In the genomic region with DNA sequence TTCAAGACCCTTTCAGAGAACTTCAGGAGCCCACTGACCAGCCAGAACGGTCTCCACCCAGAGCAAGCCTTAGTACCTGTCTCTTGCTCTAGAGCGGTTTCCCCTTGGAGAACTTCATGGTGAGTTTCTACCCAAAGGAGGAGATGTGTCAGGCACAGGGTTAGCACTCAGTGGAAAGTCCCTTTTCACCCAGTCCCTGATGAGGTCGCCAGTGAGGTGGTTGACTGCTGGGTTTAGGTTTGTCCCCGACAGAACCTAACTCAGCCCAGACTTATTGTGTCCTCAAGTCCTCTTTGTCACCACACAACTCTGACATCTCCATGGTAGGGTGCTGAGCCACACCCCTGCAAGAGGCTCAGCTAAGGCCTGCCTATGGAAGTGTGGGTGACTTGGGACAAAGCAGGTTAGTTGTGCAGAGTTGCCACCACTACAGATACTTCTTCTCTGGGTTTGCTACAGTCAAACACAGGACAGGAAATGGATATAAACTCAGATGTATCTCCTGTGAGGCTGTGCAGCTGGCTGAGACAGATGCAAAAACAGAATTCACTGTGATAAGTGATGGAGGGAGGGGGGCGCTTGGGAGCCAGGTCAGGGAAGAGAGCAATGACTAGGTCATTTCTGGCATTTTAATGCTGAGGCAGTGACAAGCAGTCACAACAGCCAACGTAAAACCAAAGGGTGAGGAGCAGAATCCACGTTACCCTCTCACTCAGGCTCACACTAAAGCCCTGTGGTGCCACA, we compare ENCODE assay signal across 16 mouse cellular contexts. TPM values are rescaled to one million over a fixed set of nuclear protein-coding genes. Genes with fewer than 3 reads are reported as not detected.
A peak's percentile ranks its signal among the peaks of the same experiment; 100 is the strongest.
DNase-seq lines count a peak whose midpoint lies in the region; ATAC-seq and TF ChIP-seq lines count a peak whose summit lies in the region.
"Had no signal": no experiment of that assay in that cellular context is flagged by ENCODE, and none has a peak within 500 bp of the region (broad histone marks: within the 10 kb centered on the region; RNA-seq: fewer than 3 reads in every experiment).

No protein-coding gene starts in this region.

- no peak for TF ChIP-seq CTCF in thymus, adult 2 months (IDR thresholded peaks at IDR 0.05; ENCODE audit: borderline replicate concordance, control insufficient read depth, extremely low read depth, insufficient read depth, low read length, poor library complexity)
- no peak for TF ChIP-seq CTCF in liver, postnatal 0 days (IDR thresholded peaks at IDR 0.05; ENCODE audit: low read depth)

- 54% methylated on average over 7 of the region's 7 CpGs for WGBS in heart, embryonic 16.5 days
- WGBS in heart, embryonic 12.5 days: 60% methylated on average over 7 of the region's 7 CpGs
- 32% methylated on average over 7 of the region's 7 CpGs for WGBS in thymus, adult 2 months
- WGBS in liver, postnatal 0 days (ENCODE audit: insufficient replicate concordance): 54% methylated on average over 7 of the region's 7 CpGs

- H3K9me3 ChIP-seq in heart, embryonic 16.5 days (replicated peaks; ENCODE audit: control insufficient read depth, low read length): no peaks in the 10 kb centered on the region
- no peaks in the 10 kb centered on the region for H3K9me3 ChIP-seq in heart, embryonic 12.5 days (replicated peaks)
- no peaks in the 10 kb centered on the region for H3K9me3 ChIP-seq in liver, postnatal 0 days (ENCODE audit: low read length)
- H3K9me3 ChIP-seq: hindbrain, embryonic 10.5 days; midbrain, embryonic 15.5 days had no signal

- peaks cover 22% of the 10 kb centered on the region for H3K4me1 ChIP-seq in heart, embryonic 16.5 days (ENCODE audit: control insufficient read depth, insufficient read depth, low read length)
- peaks cover 20% of the 10 kb centered on the region for H3K4me1 ChIP-seq in heart, embryonic 12.5 days (replicated peaks)
- H3K4me1 ChIP-seq in thymus, adult 2 months (replicated peaks; ENCODE audit: control insufficient read depth, insufficient read depth, low read length): peaks cover 20% of the 10 kb centered on the region
- H3K4me1 ChIP-seq in liver, postnatal 0 days (ENCODE audit: insufficient read depth): peaks cover 15% of the 10 kb centered on the region

- H3K27me3 ChIP-seq in heart, embryonic 16.5 days (ENCODE audit: control insufficient read depth, insufficient read depth, low read length): no peaks in the 10 kb centered on the region
- H3K27me3 ChIP-seq in heart, embryonic 12.5 days (replicated peaks): no peaks in the 10 kb centered on the region
- no peaks in the 10 kb centered on the region for H3K27me3 ChIP-seq in thymus, adult 2 months (ENCODE audit: control insufficient read depth, insufficient read depth, low read length)
- H3K27me3 ChIP-seq in liver, postnatal 0 days (ENCODE audit: insufficient read depth, low read length): no peaks in the 10 kb centered on the region
- H3K27me3 ChIP-seq: midbrain, embryonic 15.5 days had no signal

- DNase-seq in thymus, postnatal 4 days: peak; percentile 46
- DNase-seq in thymus, adult 2 months: no peak
- DNase-seq in liver, postnatal 0 days: no peak
- no peak for DNase-seq in spleen, postnatal 14 days (ENCODE audit: low spot score in 2 of 2)
- no peak for DNase-seq in cerebellum, adult 11 months
- no peak for DNase-seq in MN1 (ENCODE audit: low spot score)
- DNase-seq: adrenal gland, postnatal 10 days; cerebellum, postnatal 36 days; gastrocnemius, postnatal 25 days; kidney, adult 9 months; right cerebral cortex, postnatal 14 days had no signal

- H3K4me2 ChIP-seq in heart, embryonic 16.5 days (ENCODE audit: low read depth, low read length): no peak overlapping the region
- H3K4me2 ChIP-seq in heart, embryonic 12.5 days: no peak overlapping the region
- no peak overlapping the region; the same call in 1 of the 2 replicates for H3K4me2 ChIP-seq in liver, postnatal 0 days (ENCODE audit: low read depth, low read length)
- H3K4me2 ChIP-seq: midbrain, embryonic 15.5 days had no signal

- no peaks in the 10 kb centered on the region for H3K36me3 ChIP-seq in heart, embryonic 16.5 days (ENCODE audit: control insufficient read depth, insufficient read depth)
- no peaks in the 10 kb centered on the region for H3K36me3 ChIP-seq in heart, embryonic 12.5 days
- H3K36me3 ChIP-seq in thymus, adult 2 months (ENCODE audit: control insufficient read depth, insufficient read depth, low read length): no peaks in the 10 kb centered on the region
- H3K36me3 ChIP-seq in liver, postnatal 0 days (replicated peaks; ENCODE audit: insufficient read depth, low read length): no peaks in the 10 kb centered on the region
- H3K36me3 ChIP-seq: hindbrain, embryonic 10.5 days; midbrain, embryonic 15.5 days had no signal

- ATAC-seq in heart, embryonic 16.5 days (replicated peaks; ENCODE audit: extremely low read depth, insufficient read depth, low FRiP score): peak; percentile 10; the same call in 1 of the 2 replicates
- no peak for ATAC-seq in heart, embryonic 12.5 days (ENCODE audit: insufficient number of reproducible peaks, low FRiP score)
- ATAC-seq in liver, postnatal 0 days: no peak

- TF ChIP-seq EP300 in liver, postnatal 0 days (IDR thresholded peaks at IDR 0.05; ENCODE audit: low read depth): no peak

- peak overlapping the region; percentile 69 for H3K27ac ChIP-seq in heart, embryonic 16.5 days (ENCODE audit: low read length)
- no peak overlapping the region; the same call in 1 of the 2 replicates for H3K27ac ChIP-seq in heart, embryonic 12.5 days (ENCODE audit: poor library complexity, severe bottlenecking)
- H3K27ac ChIP-seq in thymus, adult 2 months (ENCODE audit: control insufficient read depth, insufficient read depth, low read length): no peak overlapping the region
- 0 out of 2 replicates have a peak overlapping the region, but pooled peaks have one; percentile 62 for H3K27ac ChIP-seq in liver, postnatal 0 days (ENCODE audit: low read depth)
- H3K27ac ChIP-seq: hindbrain, embryonic 10.5 days; midbrain, embryonic 15.5 days had no signal

- H3K9ac ChIP-seq in heart, embryonic 16.5 days (ENCODE audit: low read length): no peak overlapping the region
- no peak overlapping the region for H3K9ac ChIP-seq in heart, embryonic 12.5 days
- no peak overlapping the region for H3K9ac ChIP-seq in liver, postnatal 0 days (replicated peaks)
- H3K9ac ChIP-seq: midbrain, embryonic 15.5 days had no signal

- no peak overlapping the region for H3K4me3 ChIP-seq in heart, embryonic 16.5 days (ENCODE audit: low read length)
- H3K4me3 ChIP-seq in heart, embryonic 12.5 days: no peak overlapping the region
- no peak overlapping the region for H3K4me3 ChIP-seq in thymus, adult 2 months (ENCODE audit: control insufficient read depth, insufficient read depth, low read length)
- no peak overlapping the region for H3K4me3 ChIP-seq in liver, postnatal 0 days (ENCODE audit: low read depth, low read length)
- H3K4me3 ChIP-seq: hindbrain, embryonic 10.5 days; midbrain, embryonic 15.5 days had no signal

- TF ChIP-seq POLR2A in thymus, adult 2 months (IDR thresholded peaks at IDR 0.05; ENCODE audit: control insufficient read depth, extremely low read depth, insufficient read depth, low read length, poor library complexity): no peak

RNA-seq across cellular contexts. Expression of a gene that starts 20.8 kb away (rescaled TPM):
- 12.0 and 18.0 TPM in 2 replicates for polyA plus RNA-seq in heart, embryonic 16.5 days (2015; fragmentation: Nextera tagmentation; extraction: Ambion mirVana)
- polyA plus RNA-seq in heart, embryonic 12.5 days (2016; fragmentation: Nextera tagmentation; extraction: Ambion mirVana): 4.9 and 6.0 TPM in 2 replicates
- polyA plus RNA-seq in thymus, adult 2 months (2012; rRNA removed): 146 and 166 TPM in 2 replicates
- polyA plus RNA-seq in liver, postnatal 0 days (2015; fragmentation: Nextera tagmentation; extraction: Ambion mirVana): 34.0 and 35.4 TPM in 2 replicates

RNA-seq across cellular contexts. Expression of a gene that starts 30.3 kb away (rescaled TPM):
- 0.71 and 1.4 TPM in 2 replicates for polyA plus RNA-seq in heart, embryonic 16.5 days (2015; fragmentation: Nextera tagmentation; extraction: Ambion mirVana)
- 0.09 TPM in 1 of 2 replicates, not detected in the other for polyA plus RNA-seq in heart, embryonic 12.5 days (2016; fragmentation: Nextera tagmentation; extraction: Ambion mirVana)
- 37.5 and 40.5 TPM in 2 replicates for polyA plus RNA-seq in thymus, adult 2 months (2012; rRNA removed)
- polyA plus RNA-seq in liver, postnatal 0 days (2015; fragmentation: Nextera tagmentation; extraction: Ambion mirVana): 0.13 and 0.18 TPM in 2 replicates
- polyA plus RNA-seq: forebrain, embryonic 16.5 days had no signal

RNA-seq across cellular contexts. Expression of a gene that starts 35.9 kb away (rescaled TPM):
- polyA plus RNA-seq in heart, embryonic 16.5 days (2015; fragmentation: Nextera tagmentation; extraction: Ambion mirVana): 17.4 and 19.8 TPM in 2 replicates
- polyA plus RNA-seq in heart, embryonic 12.5 days (2016; fragmentation: Nextera tagmentation; extraction: Ambion mirVana): 26.2 and 28.2 TPM in 2 replicates
- 6.8 and 7.2 TPM in 2 replicates for polyA plus RNA-seq in thymus, adult 2 months (2012; rRNA removed)
- 1.3 and 1.5 TPM in 2 replicates for polyA plus RNA-seq in liver, postnatal 0 days (2015; fragmentation: Nextera tagmentation; extraction: Ambion mirVana)

Comparison
In these comparisons a context has a peak if more than half of its experiments do, and no peak if none do; other contexts are left out.
1. H3K27ac ChIP-seq: peak in heart, embryonic 16.5 days (single experiment) and liver, postnatal 0 days (single experiment); none in heart, embryonic 12.5 days (single experiment) and thymus, adult 2 months (single experiment).
2. RNA of a gene that starts 30.3 kb away (polyA plus RNA-seq): 37.5 to 40.5 TPM in thymus, adult 2 months; 0.71 to 1.4 TPM in heart, embryonic 16.5 days, 0.13 to 0.18 TPM in liver, postnatal 0 days and 0.09 TPM in heart, embryonic 12.5 days; every median in the first group is over 10 times any median in the second.